Mouse (Mus musculus) hindbrain, embryonic 10.5 days (tissue): ENCODE results near the gene Dcaf8. TPM values are rescaled to one million over a fixed set of nuclear protein-coding genes. Genes with fewer than 3 reads are reported as not detected.

ENCODE experiments used
- DNase-seq: peaks from one replicate; pipeline ENCODE4 v3.0.0-alpha.2; 2017; ENCODE audit warnings: low spot score
- H3K27ac ChIP-seq: fragments of 300-500 bp; sonication (generic); 2 replicates; pipeline ENCODE4 v1.5.1; 2016; ENCODE audit warnings: mild to moderate bottlenecking, moderate library complexity
- H3K27me3 ChIP-seq: fragments of 300-500 bp; sonication (generic); 2 replicates; pipeline ENCODE4 v1.6.1; 2016; ENCODE audit warnings: mild to moderate bottlenecking; ENCODE audit not compliant: poor library complexity, insufficient read depth, severe bottlenecking
- H3K36me3 ChIP-seq: fragments of 300-500 bp; sonication (generic); 2 replicates; pipeline ENCODE4 v1.6.1; 2016; ENCODE audit warnings: mild to moderate bottlenecking, moderate library complexity
- H3K4me1 ChIP-seq: fragments of 300-500 bp; sonication (generic); replicated peaks from 2 replicates; pipeline ENCODE4 v1.6.1; 2016; ENCODE audit warnings: mild to moderate bottlenecking
- H3K4me3 ChIP-seq: fragments of 300-500 bp; sonication (generic); 2 replicates; pipeline ENCODE4 v1.5.1; 2016; ENCODE audit warnings: mild to moderate bottlenecking, moderate library complexity
- H3K9me3 ChIP-seq: fragments of 300-500 bp; sonication (generic); 2 replicates; pipeline ENCODE4 v1.6.1; 2016; ENCODE audit warnings: mild to moderate bottlenecking, moderate library complexity
- WGBS: fragments of 180-500 bp; shearing (Covaris S2); methylation state at CpG from one replicate; pipeline ENCODE4 v1.1.7; 2016; 5-methylcytosine and 5-hydroxymethylcytosine counted together
- polyA plus RNA-seq: library from polyadenylated mRNA; unstranded; fragments of >200 nt; fragmentation: Nextera tagmentation; extraction: Ambion mirVana; gene quantifications from 2 replicates; pipeline ENCODE4 v1.2.1, GENCODE M21; 2016

Gene Dcaf8
- 120 and 125 TPM in 2 replicates for polyA plus RNA-seq

DNA sequence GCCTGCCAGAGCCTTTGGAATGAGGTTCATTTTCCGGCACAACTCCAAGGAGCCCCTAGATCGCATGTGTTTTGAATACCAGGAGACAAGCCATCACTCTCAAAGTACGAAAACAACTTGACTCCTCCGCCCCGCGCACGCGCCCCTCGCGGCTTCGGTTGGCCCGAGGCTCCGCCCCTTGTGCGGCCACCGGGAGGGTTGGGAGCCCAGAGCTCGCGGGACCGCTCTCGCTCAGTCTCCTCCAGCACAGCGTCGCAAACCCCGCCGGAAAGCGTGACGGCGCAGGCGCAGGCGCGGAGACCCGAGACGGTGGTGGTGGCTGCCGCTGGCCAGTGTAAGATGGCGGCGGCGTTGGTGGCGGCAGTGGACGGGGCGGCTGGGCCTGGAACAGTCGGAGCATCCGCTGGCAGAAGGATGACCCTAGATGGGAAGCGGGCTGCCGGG lies at the start of gene Dcaf8:
Gene Dcaf8 (plus strand): TSS at position 250 of the 444 bp plus-strand sequence.
- Histone ChIP-seq H3K27me3 (no peaks in the 10 kb centered on the region), H3K4me3 (peak within 1 kb of the TSS; percentile 97), H3K36me3 (peaks cover 32% of the 10 kb centered on the region), H3K9me3 (no peaks in the 10 kb centered on the region), H3K4me1 (peaks cover 25% of the 10 kb centered on the region), H3K27ac (peak within 1 kb of the TSS; percentile 99)
- under 1% methylated on average over 42 of the region's 42 CpGs for WGBS
- DNase-seq, result peak; percentile 99

DNA sequence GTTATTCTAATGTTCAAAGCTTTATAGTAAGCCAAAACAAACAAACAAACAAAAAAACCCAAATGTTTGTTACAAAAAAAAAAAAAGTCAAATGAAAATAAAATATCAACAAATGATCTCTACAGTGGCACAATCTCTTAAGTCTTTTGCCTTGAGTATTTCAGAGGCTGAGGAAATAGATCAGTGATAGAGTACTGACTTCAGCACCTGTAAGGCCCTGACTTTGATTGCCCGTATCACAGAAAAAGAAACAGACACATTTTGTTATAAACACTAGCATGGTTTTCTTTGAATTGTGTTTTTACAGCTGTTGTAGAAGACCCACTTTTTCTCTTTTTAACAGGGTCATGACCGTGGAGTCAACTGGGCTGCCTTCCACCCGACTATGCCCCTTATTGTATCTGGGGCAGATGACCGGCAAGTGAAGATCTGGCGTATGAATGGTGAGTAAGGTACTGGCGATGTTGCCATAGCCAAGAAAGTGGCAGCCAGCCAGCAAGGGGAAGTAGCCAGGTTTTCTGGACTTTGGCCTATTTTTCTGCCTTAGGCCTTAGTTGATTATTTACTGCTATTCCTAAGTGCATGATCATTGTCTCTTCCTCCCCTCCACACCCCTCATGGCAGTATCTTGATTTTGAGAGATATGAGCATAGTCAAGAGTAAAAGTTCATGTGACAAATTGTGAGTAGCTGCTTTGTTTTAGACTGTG lies 48.4 kb upstream of the Dcaf8 start:
- H3K4me3 ChIP-seq, result no peak overlapping the region
- no peak overlapping the region for H3K27ac ChIP-seq
- 90% methylated on average over 6 of the region's 6 CpGs for WGBS
- H3K4me1 ChIP-seq, result no peaks in the 10 kb centered on the region
- DNase-seq, result no peak
- peaks cover 98% of the 10 kb centered on the region for H3K36me3 ChIP-seq
- no peaks in the 10 kb centered on the region for H3K9me3 ChIP-seq
- no peaks in the 10 kb centered on the region for H3K27me3 ChIP-seq

GRCm38 (mm10) chr1:172103619-172104018 lies 44.3 kb upstream of the Dcaf8 start:
- Histone ChIP-seq H3K9me3 (no peaks in the 10 kb centered on the region), H3K4me3 (no peak overlapping the region), H3K27ac (no peak overlapping the region), H3K27me3 (no peaks in the 10 kb centered on the region), H3K4me1 (no peaks in the 10 kb centered on the region), H3K36me3 (peaks cover 100% of the 10 kb centered on the region)
- no peak for DNase-seq
- WGBS, result 91% methylated on average over 4 of the region's 4 CpGs

- Histone ChIP-seq H3K27me3 (no peaks in the 10 kb centered on the region), H3K4me1 (no peaks in the 10 kb centered on the region), H3K9me3 (no peaks in the 10 kb centered on the region), H3K36me3 (peaks cover 100% of the 10 kb centered on the region), H3K27ac (no peak overlapping the region), H3K4me3 (no peak overlapping the region)
- DNase-seq, result no peak
- 87% methylated on average over 11 of the region's 11 CpGs for WGBS
Observed at GRCm38 (mm10) chr1:172105101-172105500, 42.8 kb upstream of the Dcaf8 start.

DNA sequence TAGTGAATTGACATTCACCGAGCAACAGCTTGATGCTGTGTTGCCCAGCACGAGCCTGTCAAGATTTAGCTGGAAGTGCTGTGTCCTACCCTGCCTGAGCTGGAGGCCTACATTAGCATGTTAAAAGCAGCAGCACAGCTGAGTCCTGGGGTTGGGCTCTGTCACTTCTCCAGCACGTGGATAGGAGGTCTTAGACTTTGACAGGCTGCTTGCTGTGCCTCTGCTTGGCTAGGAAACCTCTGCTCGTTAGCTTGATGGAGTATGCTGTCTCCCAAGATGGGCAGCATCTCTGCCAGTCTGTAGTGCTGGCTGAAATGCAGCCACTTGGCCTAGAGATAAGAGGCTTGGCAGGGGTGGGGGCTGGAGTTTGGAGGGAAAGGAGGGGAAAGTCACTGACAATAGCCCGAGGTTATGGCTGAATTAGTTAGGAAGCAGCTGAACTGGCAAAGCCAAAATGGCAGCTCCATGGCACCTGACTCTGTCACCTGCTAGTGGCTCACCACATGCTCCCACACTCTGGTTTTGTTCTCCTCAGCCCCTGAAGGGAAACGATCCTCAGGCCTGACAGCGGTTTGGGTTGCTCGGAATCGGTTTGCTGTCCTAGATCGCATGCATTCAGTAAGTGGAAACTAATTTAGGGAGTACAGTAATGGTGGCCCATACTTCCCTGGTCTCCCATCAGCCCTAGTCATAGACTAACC lies 40.0 kb upstream of the Dcaf8 start:
- peaks cover 100% of the 10 kb centered on the region for H3K36me3 ChIP-seq
- 75% methylated on average over 10 of the region's 10 CpGs for WGBS
- no peak for DNase-seq

GRCm38 (mm10) chr1:172116948-172117347 lies 30.9 kb upstream of the Dcaf8 start:
- Histone ChIP-seq H3K4me1 (no peaks in the 10 kb centered on the region), H3K27me3 (no peaks in the 10 kb centered on the region), H3K4me3 (no peak overlapping the region), H3K36me3 (peaks cover 100% of the 10 kb centered on the region), H3K9me3 (no peaks in the 10 kb centered on the region), H3K27ac (no peak overlapping the region)
- DNase-seq, result no peak
- 97% methylated on average over 5 of the region's 5 CpGs for WGBS

More for the DNA sequence above, 40.0 kb upstream of the Dcaf8 start:
- no peaks in the 10 kb centered on the region for H3K27me3 ChIP-seq
- H3K9me3 ChIP-seq, result no peaks in the 10 kb centered on the region
- no peak overlapping the region for H3K27ac ChIP-seq
- no peak overlapping the region for H3K4me3 ChIP-seq
- H3K4me1 ChIP-seq, result no peaks in the 10 kb centered on the region

GRCm38 (mm10) chr1:172119100-172119499 lies 28.8 kb upstream of the Dcaf8 start:
- Histone ChIP-seq H3K4me1 (no peaks in the 10 kb centered on the region), H3K27me3 (no peaks in the 10 kb centered on the region), H3K9me3 (no peaks in the 10 kb centered on the region), H3K27ac (no peak overlapping the region), H3K36me3 (peaks cover 98% of the 10 kb centered on the region), H3K4me3 (no peak overlapping the region)
- DNase-seq, result no peak
- WGBS, result 86% methylated on average over 6 of the region's 6 CpGs

- no peak overlapping the region for H3K4me3 ChIP-seq
- no peaks in the 10 kb centered on the region for H3K9me3 ChIP-seq
- 52% methylated on average over 3 of the region's 3 CpGs for WGBS
- no peaks in the 10 kb centered on the region for H3K27me3 ChIP-seq
- DNase-seq, result peak; percentile 18
- no peak overlapping the region for H3K27ac ChIP-seq
- H3K36me3 ChIP-seq, result peaks cover 92% of the 10 kb centered on the region
- no peaks in the 10 kb centered on the region for H3K4me1 ChIP-seq
Observed at GRCm38 (mm10) chr1:172119720-172120119, 28.2 kb upstream of the Dcaf8 start.

- peaks cover 12% of the 10 kb centered on the region for H3K4me1 ChIP-seq
- H3K9me3 ChIP-seq, result no peaks in the 10 kb centered on the region
- no peak overlapping the region for H3K27ac ChIP-seq
- no peaks in the 10 kb centered on the region for H3K27me3 ChIP-seq
- H3K36me3 ChIP-seq, result peaks cover 62% of the 10 kb centered on the region
- no peak for DNase-seq
- 86% methylated on average over 2 of the region's 2 CpGs for WGBS
- no peak overlapping the region for H3K4me3 ChIP-seq
Observed at GRCm38 (mm10) chr1:172122671-172123070, 25.2 kb upstream of the Dcaf8 start.

GRCm38 (mm10) chr1:172124572-172124971 lies 23.3 kb upstream of the Dcaf8 start:
- Histone ChIP-seq H3K27ac (no peak overlapping the region), H3K4me3 (no peak overlapping the region), H3K27me3 (no peaks in the 10 kb centered on the region), H3K4me1 (peaks cover 21% of the 10 kb centered on the region), H3K9me3 (no peaks in the 10 kb centered on the region), H3K36me3 (peaks cover 56% of the 10 kb centered on the region)
- 81% methylated on average over 6 of the region's 6 CpGs for WGBS
- no peak for DNase-seq

- Histone ChIP-seq H3K4me3 (peak within 1 kb of the TSS; percentile 85), H3K4me1 (peaks cover 21% of the 10 kb centered on the region), H3K27ac (peak within 1 kb of the TSS; percentile 91), H3K9me3 (no peaks in the 10 kb centered on the region), H3K36me3 (peaks cover 55% of the 10 kb centered on the region), H3K27me3 (no peaks in the 10 kb centered on the region)
- WGBS, result 1% methylated on average over 42 of the region's 42 CpGs
- DNase-seq, result peak; percentile 92
Observed at GRCm38 (mm10) chr1:172126376-172127347, 21.2 kb upstream of the Dcaf8 start, which contains the start of gene Pex19. Pex19 (plus strand) TSS chr1:172126755.

- H3K27me3 ChIP-seq, result no peaks in the 10 kb centered on the region
- H3K9me3 ChIP-seq, result no peaks in the 10 kb centered on the region
- peaks cover 21% of the 10 kb centered on the region for H3K4me1 ChIP-seq
- WGBS, result 54% methylated on average over 5 of the region's 5 CpGs
- peak overlapping the region; percentile 85 for H3K4me3 ChIP-seq
- peaks cover 55% of the 10 kb centered on the region for H3K36me3 ChIP-seq
- H3K27ac ChIP-seq, result peak overlapping the region; percentile 91
- DNase-seq, result no peak
Observed at GRCm38 (mm10) chr1:172127487-172127886, 20.4 kb upstream of the Dcaf8 start.
